8 mouse cellular contexts compared by ENCODE assay signal in the genomic region with DNA sequence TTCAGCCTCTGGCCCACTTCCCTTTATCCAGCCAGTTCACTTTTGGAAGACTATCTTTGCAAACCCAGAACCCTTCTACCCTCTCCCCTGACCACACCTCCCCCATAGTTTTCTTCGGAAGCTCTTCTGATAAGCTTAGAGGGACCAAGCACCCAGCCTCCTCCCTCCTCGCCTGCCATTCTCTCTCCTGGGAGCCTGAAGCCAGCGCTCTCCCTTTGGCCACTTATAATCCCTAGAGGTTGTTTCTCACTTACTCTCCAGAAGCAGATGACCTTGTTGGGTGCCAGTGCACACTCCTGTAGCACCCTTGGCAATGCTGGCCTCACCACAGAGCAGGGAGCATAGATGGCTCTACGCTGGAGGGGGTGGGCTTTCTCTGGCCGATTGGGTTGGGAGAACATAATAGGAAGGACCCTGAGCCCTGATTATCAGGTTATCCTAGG. TPM values are rescaled to one million over a fixed set of nuclear protein-coding genes. Genes with fewer than 3 reads are reported as not detected.
DNase-seq lines count a peak whose midpoint lies in the region; ATAC-seq and TF ChIP-seq lines count a peak whose summit lies in the region.

No protein-coding gene starts in this region.

- no peak overlapping the region for H3K4me2 ChIP-seq in forebrain, postnatal 0 days (ENCODE audit: low read depth)
- H3K4me2 ChIP-seq in forebrain, embryonic 14.5 days (ENCODE audit: low read length), result no peak overlapping the region
- no peak overlapping the region for H3K4me2 ChIP-seq in limb, embryonic 15.5 days

- no peaks in the 10 kb centered on the region for H3K36me3 ChIP-seq in forebrain, postnatal 0 days (ENCODE audit: insufficient read depth)
- H3K36me3 ChIP-seq in forebrain, embryonic 14.5 days (ENCODE audit: control insufficient read depth, insufficient read depth, low read length), result 0 out of 2 replicates have a peak, but pooled peaks cover 3% of the 10 kb centered on the region
- H3K36me3 ChIP-seq in testis, adult 2 months (ENCODE audit: control insufficient read depth, insufficient read depth, low read length), result no peaks in the 10 kb centered on the region; the same call in 1 of the 2 replicates
- H3K36me3 ChIP-seq in limb, embryonic 15.5 days, result peaks cover 4% of the 10 kb centered on the region; the same call in 1 of the 2 replicates

- TF ChIP-seq POLR2A in testis, adult 2 months (IDR thresholded peaks at IDR 0.05; ENCODE audit: control insufficient read depth, low read depth, low read length), result no peak

- intact Hi-C loops in left cerebral cortex, postnatal 10 days (cut with DNase I), result loop anchor here (10.0 kb wide), 1 partner anchor 104 kb away; no protein-coding TSS in a partner anchor

- H3K27me3 ChIP-seq in forebrain, postnatal 0 days (ENCODE audit: insufficient read depth, low read length), result no peaks in the 10 kb centered on the region
- no peaks in the 10 kb centered on the region for H3K27me3 ChIP-seq in forebrain, embryonic 14.5 days (replicated peaks; ENCODE audit: control insufficient read depth, insufficient read depth, low read length)
- H3K27me3 ChIP-seq in testis, adult 2 months (ENCODE audit: control insufficient read depth, insufficient read depth, low read length), result no peaks in the 10 kb centered on the region
- no peaks in the 10 kb centered on the region for H3K27me3 ChIP-seq in limb, embryonic 15.5 days

- H3K4me3 ChIP-seq in forebrain, postnatal 0 days (ENCODE audit: low read depth, low read length), result no peak overlapping the region
- H3K4me3 ChIP-seq in forebrain, embryonic 14.5 days (ENCODE audit: low read depth, low read length), result no peak overlapping the region
- H3K4me3 ChIP-seq in testis, adult 2 months (ENCODE audit: control insufficient read depth, low read depth, low read length), result no peak overlapping the region
- H3K4me3 ChIP-seq in limb, embryonic 15.5 days, result no peak overlapping the region

- peaks cover 4% of the 10 kb centered on the region; the same call in 1 of the 2 replicates for H3K4me1 ChIP-seq in forebrain, postnatal 0 days (ENCODE audit: insufficient read depth)
- 0 out of 2 replicates have a peak, but pooled peaks cover 2% of the 10 kb centered on the region for H3K4me1 ChIP-seq in forebrain, embryonic 14.5 days (ENCODE audit: control insufficient read depth, insufficient read depth, low read length)
- peaks cover 3% of the 10 kb centered on the region for H3K4me1 ChIP-seq in testis, adult 2 months (ENCODE audit: control insufficient read depth, insufficient read depth, low read length)
- peaks cover 52% of the 10 kb centered on the region for H3K4me1 ChIP-seq in limb, embryonic 15.5 days

- no peak overlapping the region for H3K9ac ChIP-seq in forebrain, postnatal 0 days
- no peak overlapping the region for H3K9ac ChIP-seq in forebrain, embryonic 14.5 days (ENCODE audit: low read length)
- no peak overlapping the region for H3K9ac ChIP-seq in limb, embryonic 15.5 days

- WGBS in forebrain, postnatal 0 days, result 77% methylated on average over 5 of the region's 5 CpGs
- 74% methylated on average over 5 of the region's 5 CpGs for WGBS in forebrain, embryonic 14.5 days
- WGBS in limb, embryonic 15.5 days, result 72% methylated on average over 5 of the region's 5 CpGs

- DNase-seq in forebrain, postnatal 0 days, result no peak
- no peak for DNase-seq in forebrain, embryonic 14.5 days (ENCODE audit: low spot score)
- no peak for DNase-seq in testis, postnatal 14 days (ENCODE audit: low spot score)
- DNase-seq in left cerebral cortex, postnatal 10 days (ENCODE audit: extremely low spot score in 1 of 2, low spot score in 2 of 2), result no peak
- no peak for DNase-seq in frontal cortex, adult 2 months (ENCODE audit: extremely low spot score in 1 of 2, low spot score in 1 of 2)
- DNase-seq in frontal cortex, postnatal 25 days (ENCODE audit: low spot score in 2 of 2), result no peak

- H3K27ac ChIP-seq in forebrain, postnatal 0 days (ENCODE audit: low read depth, low read length), result peak overlapping the region; percentile 41; the same call in 1 of the 2 replicates
- no peak overlapping the region for H3K27ac ChIP-seq in forebrain, embryonic 14.5 days (ENCODE audit: low read depth, low read length)
- peak overlapping the region; percentile 67 for H3K27ac ChIP-seq in testis, adult 2 months (ENCODE audit: control insufficient read depth, insufficient read depth, low read depth, low read length)
- H3K27ac ChIP-seq in limb, embryonic 15.5 days, result peak overlapping the region; percentile 77

- no peak for ATAC-seq in forebrain, postnatal 0 days
- ATAC-seq in forebrain, embryonic 14.5 days, result no peak
- ATAC-seq in limb, embryonic 15.5 days (ENCODE audit: insufficient number of reproducible peaks, low FRiP score, low TSS enrichment, low read depth), result peak; percentile 21

- H3K9me3 ChIP-seq in forebrain, postnatal 0 days (ENCODE audit: low read length), result no peaks in the 10 kb centered on the region
- no peaks in the 10 kb centered on the region for H3K9me3 ChIP-seq in forebrain, embryonic 14.5 days (replicated peaks; ENCODE audit: control insufficient read depth, low read length)
- H3K9me3 ChIP-seq in limb, embryonic 15.5 days, result no peaks in the 10 kb centered on the region

- no peak for TF ChIP-seq CTCF in forebrain, postnatal 0 days (IDR thresholded peaks at IDR 0.05; ENCODE audit: low read depth)
- no peak for TF ChIP-seq CTCF in testis, adult 2 months (IDR thresholded peaks at IDR 0.05; ENCODE audit: control insufficient read depth, insufficient read depth, insufficient replicate concordance, low read depth, low read length)

RNA-seq across cellular contexts. Expression of a gene that starts 13.5 kb away (rescaled TPM):
- 1.9 and 5.0 TPM in 2 replicates for total RNA-seq in forebrain, postnatal 0 days (2014; rRNA removed)
- polyA plus RNA-seq in forebrain, postnatal 0 days (2015; fragmentation: Nextera tagmentation; extraction: Ambion mirVana), result 13.5 and 14.8 TPM in 2 replicates
- 14.3 and 14.6 TPM in 2 replicates for polyA plus RNA-seq in forebrain, embryonic 14.5 days (2014; fragmentation: Nextera tagmentation; extraction: Ambion mirVana)
- polyA plus RNA-seq in testis, adult 2 months (2012; rRNA removed), result 16.4 and 17.9 TPM in 2 replicates
- polyA plus RNA-seq in limb, embryonic 15.5 days (2015; fragmentation: Nextera tagmentation; extraction: Ambion mirVana), result 15.1 and 16.8 TPM in 2 replicates
- 10 to 100 TPM in 1 of 2 experiments, 1 to 10 TPM in 1; 9.9 to 10.7 TPM for total RNA-seq in left cerebral cortex, postnatal 10 days (2021)
- 11.5 and 12.1 TPM in 2 replicates for polyA plus RNA-seq in frontal cortex, adult 2 months (2012; rRNA removed)

RNA-seq across cellular contexts. Expression of a gene that starts 25.5 kb away (rescaled TPM):
- total RNA-seq in forebrain, postnatal 0 days (2014; rRNA removed), result 26.2 and 30.3 TPM in 2 replicates
- 28.1 and 33.1 TPM in 2 replicates for polyA plus RNA-seq in forebrain, postnatal 0 days (2015; fragmentation: Nextera tagmentation; extraction: Ambion mirVana)
- polyA plus RNA-seq in forebrain, embryonic 14.5 days (2014; fragmentation: Nextera tagmentation; extraction: Ambion mirVana), result 19.0 and 21.9 TPM in 2 replicates
- polyA plus RNA-seq in testis, adult 2 months (2012; rRNA removed), result 3.8 and 5.4 TPM in 2 replicates
- 33.6 and 37.6 TPM in 2 replicates for polyA plus RNA-seq in limb, embryonic 15.5 days (2015; fragmentation: Nextera tagmentation; extraction: Ambion mirVana)
- 10 to 100 TPM; 30.9 to 32.6 TPM for total RNA-seq in left cerebral cortex, postnatal 10 days (2021)
- 34.9 and 35.9 TPM in 2 replicates for polyA plus RNA-seq in frontal cortex, adult 2 months (2012; rRNA removed)

RNA-seq across cellular contexts. Expression of a gene that starts 41.4 kb away (rescaled TPM):
- not detected in 2 replicates for total RNA-seq in forebrain, postnatal 0 days (2014; rRNA removed)
- polyA plus RNA-seq in forebrain, postnatal 0 days (2015; fragmentation: Nextera tagmentation; extraction: Ambion mirVana), result 0.11 TPM in 1 of 2 replicates, not detected in the other
- 0.09 TPM in 1 of 2 replicates, not detected in the other for polyA plus RNA-seq in forebrain, embryonic 14.5 days (2014; fragmentation: Nextera tagmentation; extraction: Ambion mirVana)
- polyA plus RNA-seq in testis, adult 2 months (2012; rRNA removed), result 2.1 and 4.0 TPM in 2 replicates
- 3.4 and 3.6 TPM in 2 replicates for polyA plus RNA-seq in limb, embryonic 15.5 days (2015; fragmentation: Nextera tagmentation; extraction: Ambion mirVana)
- not detected for total RNA-seq in left cerebral cortex, postnatal 10 days (2021)
- polyA plus RNA-seq in frontal cortex, adult 2 months (2012; rRNA removed), result not detected in 2 replicates

RNA-seq across cellular contexts. Expression of a gene that starts 43.9 kb away (rescaled TPM):
- total RNA-seq in forebrain, postnatal 0 days (2014; rRNA removed), result 0.85 and 0.86 TPM in 2 replicates
- 0.35 and 0.75 TPM in 2 replicates for polyA plus RNA-seq in forebrain, postnatal 0 days (2015; fragmentation: Nextera tagmentation; extraction: Ambion mirVana)
- 0.17 TPM in 1 of 2 replicates, not detected in the other for polyA plus RNA-seq in forebrain, embryonic 14.5 days (2014; fragmentation: Nextera tagmentation; extraction: Ambion mirVana)
- 0.22 and 0.32 TPM in 2 replicates for polyA plus RNA-seq in testis, adult 2 months (2012; rRNA removed)
- 27.1 and 30.4 TPM in 2 replicates for polyA plus RNA-seq in limb, embryonic 15.5 days (2015; fragmentation: Nextera tagmentation; extraction: Ambion mirVana)
- total RNA-seq in left cerebral cortex, postnatal 10 days (2021), result 1 to 10 TPM; 2.3 to 3.1 TPM
- polyA plus RNA-seq in frontal cortex, adult 2 months (2012; rRNA removed), result 0.50 and 0.62 TPM in 2 replicates

RNA-seq across cellular contexts. Expression of a gene that starts 53.0 kb away (rescaled TPM):
- 54.9 and 57.7 TPM in 2 replicates for total RNA-seq in forebrain, postnatal 0 days (2014; rRNA removed)
- polyA plus RNA-seq in forebrain, postnatal 0 days (2015; fragmentation: Nextera tagmentation; extraction: Ambion mirVana), result 86.4 and 88.8 TPM in 2 replicates
- 91.2 and 98.4 TPM in 2 replicates for polyA plus RNA-seq in forebrain, embryonic 14.5 days (2014; fragmentation: Nextera tagmentation; extraction: Ambion mirVana)
- polyA plus RNA-seq in testis, adult 2 months (2012; rRNA removed), result 75.0 and 77.8 TPM in 2 replicates
- 76.2 and 87.4 TPM in 2 replicates for polyA plus RNA-seq in limb, embryonic 15.5 days (2015; fragmentation: Nextera tagmentation; extraction: Ambion mirVana)
- total RNA-seq in left cerebral cortex, postnatal 10 days (2021), result 10 to 100 TPM; 50.5 to 52.5 TPM
- polyA plus RNA-seq in frontal cortex, adult 2 months (2012; rRNA removed), result 37.8 and 45.8 TPM in 2 replicates
